Mouse (Mus musculus) stomach, postnatal 0 days (tissue): ENCODE data around the gene Prickle2.

ENCODE experiments used
- CTCF ChIP-seq: IDR thresholded peaks from 2 replicates; pipeline ENCODE4 v1.5.1; 2016; ENCODE audit warnings: antibody characterized with exemption, low read depth, mild to moderate bottlenecking, moderate library complexity
- EP300 ChIP-seq: optimal IDR thresholded peaks from 2 replicates; pipeline ENCODE3; 2016; ENCODE audit warnings: antibody characterized with exemption

- TF ChIP-seq CTCF = peak; percentile 24
- no peak for TF ChIP-seq EP300
These were observed 227.3 kb downstream of the Prickle2 start for GRCm38 (mm10) chr6:92478612-92479011.
